Mouse (Mus musculus) left cerebral cortex, postnatal 4 days (tissue): ENCODE results near the gene Fgf22. TPM values are rescaled to one million over a fixed set of nuclear protein-coding genes. Genes with fewer than 3 reads are reported as not detected.
A peak's percentile ranks its signal among the peaks of the same experiment; 100 is the strongest.

Experiments
- DNase-seq: peaks from one replicate; pipeline ENCODE4 v3.0.0-alpha.2; 2022
- intact Hi-C: fragments of 180-260 bp; cut with DNase I; formaldehyde crosslinking; loops from one replicate; pipeline ENCODE4 v1.15.1; 2025
- total RNA-seq, 2 experiments: library from RNA; stranded (reverse); gene quantifications; 2 replicates each; pipeline ENCODE4 v1.2.3; 2021

Gene Fgf22
- total RNA-seq, 2 experiments from 2014 or later: 1.3 to 1.7 TPM

- no peak for DNase-seq
- intact Hi-C loops: no loop called here
Measured at GRCm38 (mm10) chr10:79789581-79789980, 34.7 kb downstream of the Fgf22 start.

GRCm38 (mm10) chr10:79790861-79791260 is 36.0 kb downstream of the Fgf22 start, which contains the start of gene Prss57:
Gene Prss57 (minus strand): TSS chr10:79790961.
- intact Hi-C loops: no loop called here
- no peak for DNase-seq

- intact Hi-C loops: no loop called here
- no peak for DNase-seq
Measured at GRCm38 (mm10) chr10:79792339-79793040, 37.6 kb downstream of the Fgf22 start.

- DNase-seq: peak; percentile 84
- intact Hi-C loops: no loop called here
Measured at GRCm38 (mm10) chr10:79793051-79793737, 38.3 kb downstream of the Fgf22 start, which contains the start of gene Palm. Gene Palm (plus strand): TSS chr10:79793572.

GRCm38 (mm10) chr10:79793738-79794490 is 39.0 kb downstream of the Fgf22 start:
- intact Hi-C loops: no loop called here

GRCm38 (mm10) chr10:79794491-79794931 is 39.6 kb downstream of the Fgf22 start:
- peak; percentile 47 for DNase-seq
- intact Hi-C loops: no loop called here

More at GRCm38 (mm10) chr10:79793738-79794490, 39.0 kb downstream of the Fgf22 start:
- peak; percentile 46 for DNase-seq

GRCm38 (mm10) chr10:79795905-79796304 is 41.0 kb downstream of the Fgf22 start:
- intact Hi-C loops: no loop called here
- no peak for DNase-seq

- intact Hi-C loops: no loop called here
- no peak for DNase-seq
Measured at GRCm38 (mm10) chr10:79797326-79797725, 42.5 kb downstream of the Fgf22 start.

GRCm38 (mm10) chr10:79798289-79798928 is 43.5 kb downstream of the Fgf22 start:
- DNase-seq: no peak
- intact Hi-C loops: no loop called here

- intact Hi-C loops: no loop called here
- no peak for DNase-seq
Measured at GRCm38 (mm10) chr10:79800508-79800907, 45.6 kb downstream of the Fgf22 start.

GRCm38 (mm10) chr10:79801837-79802236 is 47.0 kb downstream of the Fgf22 start:
- intact Hi-C loops: no loop called here
- no peak for DNase-seq

- intact Hi-C loops: no loop called here
- peak; percentile 49 for DNase-seq
Measured at GRCm38 (mm10) chr10:79802331-79802971, 47.6 kb downstream of the Fgf22 start.

GRCm38 (mm10) chr10:79803716-79804323 is 48.9 kb downstream of the Fgf22 start:
- peak; percentile 93 for DNase-seq
- intact Hi-C loops: no loop called here

- DNase-seq: no peak
- intact Hi-C loops: no loop called here
Measured at GRCm38 (mm10) chr10:79805636-79806035, 50.8 kb downstream of the Fgf22 start.

GRCm38 (mm10) chr10:79806331-79806730 is 51.5 kb downstream of the Fgf22 start:
- DNase-seq: no peak
- intact Hi-C loops: no loop called here

GRCm38 (mm10) chr10:79806972-79807371 is 52.1 kb downstream of the Fgf22 start:
- intact Hi-C loops: no loop called here
- no peak for DNase-seq

GRCm38 (mm10) chr10:79807826-79808225 is 53.0 kb downstream of the Fgf22 start:
- intact Hi-C loops: no loop called here
- DNase-seq: peak; percentile 78
